Mouse (Mus musculus) lung, postnatal 25 days (tissue): ENCODE results near the gene Psmb11.

Source experiments
- DNase-seq: peaks from one replicate; pipeline ENCODE4 v3.0.0; 2022; ENCODE audit warnings: low spot score

Gene Psmb11

GRCm38 (mm10) chr14:54640946-54641304 lies 19.7 kb downstream of the Psmb11 start, which contains the start of gene Gm17606:
Gene Gm17606, plus strand, starts transcription at chr14:54640952.
- no peak for DNase-seq

- peak; percentile 91 for DNase-seq
Measured at GRCm38 (mm10) chr14:54641305-54641969, 20.2 kb downstream of the Psmb11 start, which contains the start of gene Cdh24. Gene Cdh24, minus strand, starts transcription at chr14:54641364.

DNA sequence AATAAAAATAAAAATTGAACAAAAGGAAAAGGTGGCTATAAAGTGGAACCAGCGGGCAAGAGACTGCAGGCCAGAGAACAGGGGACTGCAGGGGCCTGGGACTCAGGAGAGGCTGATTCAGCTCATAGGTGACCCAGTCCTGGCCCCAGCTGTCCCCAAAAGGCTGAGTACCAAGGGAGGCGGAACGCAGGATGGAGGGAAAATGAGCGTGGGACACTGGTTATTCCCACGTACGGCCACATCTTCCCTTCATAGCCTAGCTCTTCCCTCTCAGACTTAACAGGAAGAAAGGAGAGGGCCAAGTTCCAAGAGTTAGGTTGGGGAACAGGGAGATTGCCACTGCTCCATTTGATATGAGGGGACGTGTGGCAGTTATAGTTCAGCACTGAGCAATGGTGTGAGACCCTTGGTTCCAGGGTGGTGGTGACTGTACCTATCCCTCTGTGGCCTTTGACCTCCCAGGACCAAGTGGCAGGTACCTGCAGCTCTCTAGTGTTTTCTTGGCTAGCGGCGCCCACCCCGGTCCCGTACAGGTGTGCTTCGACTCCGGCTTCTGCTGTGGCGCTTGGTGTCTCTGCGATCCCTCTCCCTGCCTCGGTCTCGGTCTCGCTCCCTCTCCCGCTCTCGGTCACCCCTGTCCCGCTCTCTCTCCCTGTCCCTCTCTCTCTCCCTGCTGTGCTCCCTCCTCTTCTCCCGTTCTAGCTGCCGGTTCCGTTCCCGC lies 21.2 kb downstream of the Psmb11 start:
- DNase-seq: no peak

GRCm38 (mm10) chr14:54643011-54643410 lies 21.8 kb downstream of the Psmb11 start:
- no peak for DNase-seq

GRCm38 (mm10) chr14:54644294-54644693 lies 23.1 kb downstream of the Psmb11 start:
- DNase-seq: no peak

DNA sequence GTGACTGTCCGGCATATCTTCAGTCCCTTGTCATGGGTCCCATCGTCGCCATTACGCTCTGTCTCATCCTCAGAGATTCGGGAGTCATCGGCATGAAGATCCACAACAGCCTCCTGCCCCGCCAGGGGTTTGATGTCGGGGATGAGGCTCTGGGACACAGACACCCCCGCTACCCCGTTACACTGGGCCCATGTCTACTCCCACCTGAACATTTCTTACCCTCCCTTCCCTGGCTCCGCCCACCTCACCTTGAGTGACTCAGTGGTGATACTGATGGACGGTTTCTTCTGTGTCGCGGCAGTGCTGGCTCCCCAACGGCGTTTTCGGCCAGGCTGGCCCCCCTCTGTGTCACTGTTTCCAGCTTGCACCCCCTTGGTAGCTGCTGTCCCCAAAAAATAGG lies 25.2 kb downstream of the Psmb11 start:
- DNase-seq: no peak

DNA sequence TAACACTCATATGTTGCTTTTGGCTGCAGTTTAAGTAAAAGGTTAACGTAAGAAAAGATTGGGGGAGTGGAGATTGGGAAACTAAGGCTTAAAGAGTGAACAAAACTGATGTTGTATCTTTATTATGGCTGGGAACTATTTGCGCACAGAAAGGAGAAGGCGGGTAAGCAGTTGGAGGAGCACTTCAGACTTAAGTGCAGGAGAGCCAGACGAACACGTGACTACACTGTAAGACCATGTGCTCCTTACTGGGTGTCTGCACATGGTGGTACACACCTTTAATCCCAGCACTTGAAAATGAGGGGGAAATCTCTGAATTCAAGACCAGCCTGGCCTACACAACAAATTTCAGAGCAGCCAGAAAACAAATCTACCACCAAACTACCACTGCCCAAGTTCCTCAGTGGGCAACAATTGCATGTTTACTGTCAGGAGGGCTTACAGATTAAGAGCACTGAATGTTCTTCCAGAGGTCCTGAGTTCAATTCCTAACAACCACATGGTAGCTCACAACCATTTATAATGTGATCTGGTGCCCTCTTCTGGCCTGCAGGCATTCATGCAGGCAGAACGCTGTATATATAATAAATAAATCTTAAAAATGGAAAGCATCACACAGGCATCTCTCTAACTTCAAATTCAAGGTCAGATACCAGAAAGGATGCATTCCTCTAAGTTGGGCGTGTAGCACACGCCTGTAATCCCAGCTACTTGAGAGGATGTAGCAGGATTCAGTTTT lies 25.8 kb downstream of the Psmb11 start:
- DNase-seq: peak; percentile 65

- DNase-seq: no peak
Measured at GRCm38 (mm10) chr14:54647900-54648299, 26.7 kb downstream of the Psmb11 start.

DNA sequence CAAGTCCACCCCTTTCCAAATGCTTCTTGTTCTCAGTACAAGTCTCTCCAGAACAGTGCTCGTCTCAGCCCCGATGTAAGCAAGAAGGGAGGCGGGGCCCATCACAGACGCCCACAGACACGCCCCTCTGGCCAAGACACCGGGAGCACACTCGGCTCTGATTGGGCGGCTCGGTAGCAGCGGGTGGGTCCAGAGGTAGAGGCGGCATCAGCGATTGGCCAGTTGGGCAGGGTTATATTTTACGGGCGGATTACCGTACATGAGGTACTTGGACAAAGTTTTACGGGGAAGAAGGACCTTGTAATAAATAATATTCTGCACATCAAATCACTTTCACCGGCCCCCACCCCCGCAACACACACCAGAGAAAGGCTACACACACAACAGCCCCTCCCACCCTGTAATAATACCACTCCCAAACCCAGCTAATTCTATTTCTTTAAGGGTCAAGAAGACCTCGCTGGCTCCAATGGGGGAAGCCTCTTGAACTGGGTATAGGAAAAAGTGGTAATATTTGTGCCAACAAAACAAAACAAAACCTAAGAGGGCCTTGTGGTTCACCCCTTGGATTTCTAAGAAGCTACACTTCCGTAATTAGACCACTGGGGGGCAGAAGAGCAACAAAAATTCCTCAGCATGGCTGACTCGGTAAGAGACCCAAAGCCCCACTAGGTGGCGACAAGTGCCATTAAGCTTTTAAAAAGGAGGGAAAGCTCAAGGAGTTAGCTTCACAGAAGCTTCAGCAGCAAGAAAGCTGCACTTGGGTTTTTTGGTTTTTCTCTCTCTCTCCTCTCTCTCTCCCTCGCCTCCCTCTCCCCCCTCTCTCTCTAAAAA lies 29.6 kb downstream of the Psmb11 start:
- DNase-seq: peak; percentile 91

- no peak for DNase-seq
Measured at GRCm38 (mm10) chr14:54651556-54651955, 30.3 kb downstream of the Psmb11 start.

- DNase-seq: no peak
Measured at GRCm38 (mm10) chr14:54652787-54653186, 31.6 kb downstream of the Psmb11 start.

DNA sequence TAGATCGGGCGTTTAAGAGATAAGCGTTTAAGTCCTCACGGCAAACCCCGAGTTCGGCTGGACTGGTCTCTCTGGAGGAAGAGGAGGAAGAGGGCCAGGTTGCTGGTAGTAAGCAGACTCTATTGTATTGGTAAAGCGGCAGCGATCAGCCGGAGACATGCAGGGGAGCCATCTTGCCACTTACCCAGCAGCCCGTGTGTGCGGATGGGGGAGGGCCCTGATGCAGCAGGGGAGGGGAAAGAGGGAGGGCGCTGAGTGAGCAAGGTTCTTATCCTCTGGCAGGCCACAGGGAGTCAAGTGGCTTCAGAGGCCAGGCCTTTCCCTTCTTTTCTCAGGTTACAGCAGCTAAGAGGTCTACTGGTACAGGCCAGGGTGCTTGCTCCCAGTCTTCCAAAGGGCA lies 32.3 kb downstream of the Psmb11 start:
- peak; percentile 90 for DNase-seq

- peak; percentile 38 for DNase-seq
Measured at GRCm38 (mm10) chr14:54660009-54660408, 38.8 kb downstream of the Psmb11 start.

- no peak for DNase-seq
Measured at GRCm38 (mm10) chr14:54664477-54665222, 43.4 kb downstream of the Psmb11 start.

DNA sequence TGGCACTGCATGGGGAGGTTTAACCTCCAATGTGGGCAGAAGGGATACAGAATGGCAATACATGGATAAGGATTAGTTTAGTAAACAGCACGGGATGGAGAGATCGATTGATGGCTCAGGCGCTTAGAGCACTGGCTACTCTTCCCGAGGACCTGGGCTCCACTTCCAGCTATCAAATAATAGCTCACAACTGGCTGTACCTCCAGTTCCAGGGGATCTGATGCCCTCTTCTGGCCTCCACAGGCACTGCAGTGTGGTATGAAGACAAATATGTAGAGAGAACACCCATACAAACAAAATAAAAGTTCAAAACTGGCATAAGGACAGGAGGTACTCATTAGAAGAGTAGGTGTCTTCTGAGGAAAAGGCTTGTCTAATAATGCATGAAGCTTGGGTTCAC lies 48.1 kb downstream of the Psmb11 start:
- DNase-seq: peak; percentile 65

DNA sequence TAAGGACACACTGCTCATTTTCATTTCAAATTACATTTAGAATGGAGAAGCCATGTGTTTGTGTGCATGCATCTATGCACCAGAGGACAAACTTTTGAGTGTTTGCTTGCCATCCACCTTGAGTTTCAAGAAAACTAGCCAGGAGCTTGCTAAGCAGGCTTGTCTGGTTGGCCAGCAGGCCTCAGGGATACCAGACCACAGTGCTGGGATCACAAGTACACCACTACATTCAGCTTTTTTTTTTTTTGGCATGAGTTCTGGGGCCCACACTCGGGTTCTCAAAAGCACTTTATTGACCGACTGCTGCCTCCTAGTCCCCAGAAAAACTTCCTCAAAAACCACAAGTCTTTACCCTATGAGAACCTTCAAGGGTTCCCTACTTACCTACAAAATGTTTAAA lies 53.1 kb downstream of the Psmb11 start:
- DNase-seq: peak; percentile 44

- no peak for DNase-seq
Measured at GRCm38 (mm10) chr14:54676290-54676689, 55.1 kb downstream of the Psmb11 start.

GRCm38 (mm10) chr14:54678657-54679304 lies 57.5 kb downstream of the Psmb11 start:
- no peak for DNase-seq
